8 mouse cellular contexts compared by ENCODE assay signal in genomic region chr8:80738388-80739154, GRCm38 (mm10). TPM values are rescaled to one million over a fixed set of nuclear protein-coding genes. Genes with fewer than 3 reads are reported as not detected.
DNase-seq lines count a peak whose midpoint lies in the region; ATAC-seq and TF ChIP-seq lines count a peak whose summit lies in the region.

No protein-coding gene starts in this region.

- peak; percentile 64 for DNase-seq in 3134 (ENCODE audit: extremely low read depth, insufficient read length, low spot score)
- DNase-seq in adrenal gland, postnatal 14 days: peak; percentile 64
- DNase-seq in embryonic facial prominence, embryonic 10.5 days (ENCODE audit: low spot score): peak; percentile 75
- peak; percentile 33 to 41 for DNase-seq in spleen, postnatal 14 days (ENCODE audit: low spot score in 2 of 2)

- H3K4me2 ChIP-seq in intestine, postnatal 0 days (replicated peaks; ENCODE audit: low read depth): peak overlapping the region; percentile 95
- peak overlapping the region; percentile 87 for H3K4me2 ChIP-seq in limb, embryonic 15.5 days
- H3K4me2 ChIP-seq in midbrain, embryonic 16.5 days (ENCODE audit: low read length): peak overlapping the region; percentile 95

- no peak for TF ChIP-seq CTCF in intestine, postnatal 0 days (IDR thresholded peaks at IDR 0.05; ENCODE audit: low read depth)

- H3K4me3 ChIP-seq in embryonic facial prominence, embryonic 10.5 days: peak overlapping the region; percentile 87
- peak overlapping the region; percentile 92 for H3K4me3 ChIP-seq in intestine, postnatal 0 days (ENCODE audit: low read depth, low read length)
- peak overlapping the region; percentile 95 for H3K4me3 ChIP-seq in limb, embryonic 15.5 days
- H3K4me3 ChIP-seq in midbrain, embryonic 16.5 days (ENCODE audit: low read depth, low read length): peak overlapping the region; percentile 84

- H3K9me3 ChIP-seq in embryonic facial prominence, embryonic 10.5 days: no peaks in the 10 kb centered on the region
- no peaks in the 10 kb centered on the region for H3K9me3 ChIP-seq in intestine, postnatal 0 days (ENCODE audit: control insufficient read depth)
- H3K9me3 ChIP-seq in limb, embryonic 15.5 days: no peaks in the 10 kb centered on the region
- no peaks in the 10 kb centered on the region for H3K9me3 ChIP-seq in midbrain, embryonic 16.5 days (replicated peaks; ENCODE audit: control insufficient read depth, low read length, poor library complexity, severe bottlenecking)

- WGBS in embryonic facial prominence, embryonic 10.5 days: under 1% methylated on average over 84 of the region's 84 CpGs
- under 1% methylated on average over 72 of the region's 84 CpGs for WGBS in intestine, postnatal 0 days
- WGBS in limb, embryonic 15.5 days: under 1% methylated on average over 76 of the region's 84 CpGs
- under 1% methylated on average over 64 of the region's 84 CpGs for WGBS in midbrain, embryonic 16.5 days

- peaks cover 10% of the 10 kb centered on the region for H3K4me1 ChIP-seq in embryonic facial prominence, embryonic 10.5 days
- H3K4me1 ChIP-seq in intestine, postnatal 0 days (replicated peaks; ENCODE audit: control insufficient read depth, insufficient read depth, low read length): no peaks in the 10 kb centered on the region
- peaks cover 12% of the 10 kb centered on the region for H3K4me1 ChIP-seq in limb, embryonic 15.5 days
- peaks cover 9% of the 10 kb centered on the region for H3K4me1 ChIP-seq in midbrain, embryonic 16.5 days (ENCODE audit: control insufficient read depth, insufficient read depth, low read length)

- no peaks in the 10 kb centered on the region for H3K27me3 ChIP-seq in embryonic facial prominence, embryonic 10.5 days (replicated peaks; ENCODE audit: low read depth, poor library complexity, severe bottlenecking)
- H3K27me3 ChIP-seq in intestine, postnatal 0 days (replicated peaks; ENCODE audit: control insufficient read depth, insufficient read depth, low read length): no peaks in the 10 kb centered on the region
- no peaks in the 10 kb centered on the region for H3K27me3 ChIP-seq in limb, embryonic 15.5 days
- H3K27me3 ChIP-seq in midbrain, embryonic 16.5 days (ENCODE audit: control insufficient read depth, insufficient read depth, low read depth, low read length): no peaks in the 10 kb centered on the region

- H3K27ac ChIP-seq in embryonic facial prominence, embryonic 10.5 days (replicated peaks): peak overlapping the region; percentile 97
- peak overlapping the region; percentile 96 for H3K27ac ChIP-seq in intestine, postnatal 0 days (ENCODE audit: low read depth, low read length)
- peak overlapping the region; percentile 99 for H3K27ac ChIP-seq in limb, embryonic 15.5 days
- peak overlapping the region; percentile 95 for H3K27ac ChIP-seq in midbrain, embryonic 16.5 days (ENCODE audit: low read length)

- peak; percentile 65 for ATAC-seq in granulocyte monocyte progenitor cell, adult 5-6 weeks (replicated peaks; ENCODE audit: poor library complexity, severe bottlenecking)
- peak; percentile 50 for ATAC-seq in intestine, postnatal 0 days
- peak; percentile 46; the same call in 1 of the 2 replicates for ATAC-seq in limb, embryonic 15.5 days (ENCODE audit: insufficient number of reproducible peaks, low FRiP score, low TSS enrichment, low read depth)
- peak; percentile 82 for ATAC-seq in midbrain, embryonic 16.5 days

- H3K9ac ChIP-seq in intestine, postnatal 0 days (ENCODE audit: low read depth, low read length): peak overlapping the region; percentile 86
- peak overlapping the region; percentile 94 for H3K9ac ChIP-seq in limb, embryonic 15.5 days
- peak overlapping the region; percentile 87 for H3K9ac ChIP-seq in midbrain, embryonic 16.5 days (ENCODE audit: low read depth, low read length)

- H3K36me3 ChIP-seq in embryonic facial prominence, embryonic 10.5 days (replicated peaks): peaks cover 28% of the 10 kb centered on the region
- H3K36me3 ChIP-seq in intestine, postnatal 0 days (ENCODE audit: control insufficient read depth, insufficient read depth): peaks cover 15% of the 10 kb centered on the region
- peaks cover 14% of the 10 kb centered on the region; the same call in 1 of the 2 replicates for H3K36me3 ChIP-seq in limb, embryonic 15.5 days
- H3K36me3 ChIP-seq in midbrain, embryonic 16.5 days (ENCODE audit: control insufficient read depth, insufficient read depth, low read length): peaks cover 5% of the 10 kb centered on the region; the same call in 1 of the 2 replicates

RNA-seq across cellular contexts. Expression of gene Smarca5, which starts 0.7 kb away (rescaled TPM):
- 69.8 and 71.7 TPM in 2 replicates for total RNA-seq in adrenal gland, postnatal 14 days (2021)
- polyA plus RNA-seq in embryonic facial prominence, embryonic 10.5 days (2016; fragmentation: Nextera tagmentation; extraction: Ambion mirVana): 106 and 107 TPM in 2 replicates
- total RNA-seq in granulocyte monocyte progenitor cell, adult 5-6 weeks (2014; fragmentation: Nextera tagmentation): 83.6 and 94.2 TPM in 2 replicates
- total RNA-seq in granulocyte monocyte progenitor cell, adult 5-6 weeks (2017): 187 and 226 TPM in 2 replicates
- polyA plus RNA-seq in intestine, postnatal 0 days (2015; fragmentation: Nextera tagmentation; extraction: Ambion mirVana): 28.2 and 31.4 TPM in 2 replicates
- polyA plus RNA-seq in limb, embryonic 15.5 days (2015; fragmentation: Nextera tagmentation; extraction: Ambion mirVana): 50.3 and 63.6 TPM in 2 replicates
- polyA plus RNA-seq in midbrain, embryonic 16.5 days (2015; fragmentation: Nextera tagmentation; extraction: Ambion mirVana): 32.8 and 43.2 TPM in 2 replicates

Comparison
In these comparisons a context has a peak if more than half of its experiments do, and no peak if none do; other contexts are left out.
1. Peak in every context shown above with its lines: DNase-seq, ATAC-seq, H3K4me3 ChIP-seq and H3K27ac ChIP-seq.